Mouse (Mus musculus): ENCODE measurements at regions not wholly inside any gene's neighbourhood (a gene's known extent, or its start where the extent isn't known, plus 50 kb on each side); places are given as distances from the start of the nearest gene placed in this dataset.

DNA sequence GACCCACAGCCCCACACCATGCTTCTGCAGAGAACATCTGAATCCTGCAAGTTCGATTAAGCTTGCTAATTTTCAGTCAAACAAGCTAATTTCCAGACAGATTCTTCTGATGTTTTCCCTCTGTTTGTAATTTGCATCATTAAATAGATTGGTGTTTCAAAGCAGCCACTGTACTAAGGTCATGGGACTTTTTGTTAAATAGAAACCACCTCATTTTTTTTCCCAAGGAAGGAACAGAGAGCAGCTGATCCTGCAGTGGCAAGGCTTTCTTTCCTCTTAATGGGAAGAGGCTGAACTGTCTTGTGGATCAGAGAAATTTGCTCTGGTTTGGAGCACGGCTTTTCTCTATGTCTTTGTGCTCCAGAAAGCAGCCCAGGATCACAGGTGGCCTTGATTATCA is 625.9 kb upstream of the Cypt12 start:
- no peak for TF ChIP-seq POLR2A (IDR thresholded peaks at IDR 0.05; ENCODE audit: insufficient read depth, low read length)
- no peak for TF ChIP-seq CTCF (IDR thresholded peaks at IDR 0.05; ENCODE audit: low read depth, low read length)
- no peak for TF ChIP-seq EP300 (IDR thresholded peaks at IDR 0.05; ENCODE audit: insufficient read depth, low read depth, low read length)
